Mouse (Mus musculus): ENCODE measurements around the gene Oxnad1. TPM values are rescaled to one million over a fixed set of nuclear protein-coding genes. Genes with fewer than 3 reads are reported as not detected.
A peak's percentile ranks its signal among the peaks of the same experiment; 100 is the strongest.

Oxnad1 gene
- polyA plus RNA-seq, 1 experiment from 2014 or later: 19.3 TPM

- H3K9me3 ChIP-seq (ENCODE audit: control insufficient read depth): no peaks in the 10 kb centered on the region
- no peak for TF ChIP-seq CTCF (IDR thresholded peaks at IDR 0.05; ENCODE audit: low read depth)
- H3K4me2 ChIP-seq (replicated peaks; ENCODE audit: low read depth): no peak overlapping the region
- no peak overlapping the region for H3K4me3 ChIP-seq (ENCODE audit: low read depth, low read length)
- peak overlapping the region; percentile 22; the same call in 1 of the 2 replicates for H3K27ac ChIP-seq (ENCODE audit: low read depth, low read length)
- no peaks in the 10 kb centered on the region for H3K27me3 ChIP-seq (replicated peaks; ENCODE audit: control insufficient read depth, insufficient read depth, low read length)
- no peak overlapping the region for H3K9ac ChIP-seq (ENCODE audit: low read depth, low read length)
- H3K36me3 ChIP-seq (ENCODE audit: control insufficient read depth, insufficient read depth): peaks cover 48% of the 10 kb centered on the region
- peak; percentile 50 for ATAC-seq
- H3K4me1 ChIP-seq (replicated peaks; ENCODE audit: control insufficient read depth, insufficient read depth, low read length): no peaks in the 10 kb centered on the region
- WGBS: 81% methylated on average over 11 of the region's 11 CpGs
These were observed 8.4 kb downstream of the Oxnad1 start for GRCm38 (mm10) chr14:32093500-32094117.

- no peaks in the 10 kb centered on the region for H3K27me3 ChIP-seq (replicated peaks; ENCODE audit: control insufficient read depth, insufficient read depth, low read length)
- H3K4me3 ChIP-seq (ENCODE audit: low read depth, low read length): no peak overlapping the region
- no peaks in the 10 kb centered on the region for H3K4me1 ChIP-seq (replicated peaks; ENCODE audit: control insufficient read depth, insufficient read depth, low read length)
- no peaks in the 10 kb centered on the region for H3K9me3 ChIP-seq (ENCODE audit: control insufficient read depth)
- H3K9ac ChIP-seq (ENCODE audit: low read depth, low read length): no peak overlapping the region
- TF ChIP-seq CTCF (IDR thresholded peaks at IDR 0.05; ENCODE audit: low read depth): no peak
- 67% methylated on average over 5 of the region's 5 CpGs for WGBS
- peak; percentile 72 for ATAC-seq
- no peak overlapping the region for H3K4me2 ChIP-seq (replicated peaks; ENCODE audit: low read depth)
- no peak overlapping the region for H3K27ac ChIP-seq (ENCODE audit: low read depth, low read length)
- peaks cover 69% of the 10 kb centered on the region for H3K36me3 ChIP-seq (ENCODE audit: control insufficient read depth, insufficient read depth)
These were observed 10.5 kb downstream of the Oxnad1 start for GRCm38 (mm10) chr14:32095646-32096045.

- H3K36me3 ChIP-seq (ENCODE audit: control insufficient read depth, insufficient read depth): peaks cover 73% of the 10 kb centered on the region
- no peak overlapping the region for H3K4me3 ChIP-seq (ENCODE audit: low read depth, low read length)
- no peak overlapping the region for H3K27ac ChIP-seq (ENCODE audit: low read depth, low read length)
- WGBS: 86% methylated on average over 5 of the region's 5 CpGs
- no peaks in the 10 kb centered on the region for H3K4me1 ChIP-seq (replicated peaks; ENCODE audit: control insufficient read depth, insufficient read depth, low read length)
- no peaks in the 10 kb centered on the region for H3K27me3 ChIP-seq (replicated peaks; ENCODE audit: control insufficient read depth, insufficient read depth, low read length)
- no peak for TF ChIP-seq CTCF (IDR thresholded peaks at IDR 0.05; ENCODE audit: low read depth)
- no peak overlapping the region for H3K9ac ChIP-seq (ENCODE audit: low read depth, low read length)
- no peak overlapping the region for H3K4me2 ChIP-seq (replicated peaks; ENCODE audit: low read depth)
- no peaks in the 10 kb centered on the region for H3K9me3 ChIP-seq (ENCODE audit: control insufficient read depth)
- ATAC-seq: no peak
These were observed 11.6 kb downstream of the Oxnad1 start for GRCm38 (mm10) chr14:32096740-32097139.

- Histone ChIP-seq H3K9ac (ENCODE audit: low read depth, low read length) (no peak overlapping the region), H3K27me3 (replicated peaks; ENCODE audit: control insufficient read depth, insufficient read depth, low read length) (no peaks in the 10 kb centered on the region), H3K9me3 (ENCODE audit: control insufficient read depth) (no peaks in the 10 kb centered on the region), H3K4me3 (ENCODE audit: low read depth, low read length) (no peak overlapping the region), H3K4me1 (replicated peaks; ENCODE audit: control insufficient read depth, insufficient read depth, low read length) (no peaks in the 10 kb centered on the region), H3K4me2 (replicated peaks; ENCODE audit: low read depth) (no peak overlapping the region), H3K36me3 (ENCODE audit: control insufficient read depth, insufficient read depth) (peaks cover 77% of the 10 kb centered on the region), H3K27ac (ENCODE audit: low read depth, low read length) (no peak overlapping the region)
- no peak for ATAC-seq
- 96% methylated on average over 7 of the region's 7 CpGs for WGBS
- TF ChIP-seq CTCF (IDR thresholded peaks at IDR 0.05; ENCODE audit: low read depth): no peak
These were observed 12.5 kb downstream of the Oxnad1 start for GRCm38 (mm10) chr14:32097691-32098090.

- H3K9me3 ChIP-seq (ENCODE audit: control insufficient read depth): no peaks in the 10 kb centered on the region
- no peaks in the 10 kb centered on the region for H3K27me3 ChIP-seq (replicated peaks; ENCODE audit: control insufficient read depth, insufficient read depth, low read length)
- peaks cover 83% of the 10 kb centered on the region for H3K36me3 ChIP-seq (ENCODE audit: control insufficient read depth, insufficient read depth)
- no peak overlapping the region for H3K9ac ChIP-seq (ENCODE audit: low read depth, low read length)
- no peak for ATAC-seq
- no peaks in the 10 kb centered on the region for H3K4me1 ChIP-seq (replicated peaks; ENCODE audit: control insufficient read depth, insufficient read depth, low read length)
- no peak overlapping the region for H3K4me2 ChIP-seq (replicated peaks; ENCODE audit: low read depth)
- TF ChIP-seq CTCF (IDR thresholded peaks at IDR 0.05; ENCODE audit: low read depth): no peak
- H3K27ac ChIP-seq (ENCODE audit: low read depth, low read length): no peak overlapping the region
- WGBS: 95% methylated on average over 3 of the region's 3 CpGs
- H3K4me3 ChIP-seq (ENCODE audit: low read depth, low read length): no peak overlapping the region
These were observed 13.8 kb downstream of the Oxnad1 start for GRCm38 (mm10) chr14:32098951-32099350.

GRCm38 (mm10) chr14:32103556-32103955 is 18.4 kb downstream of the Oxnad1 start:
- Histone ChIP-seq H3K4me1 (replicated peaks; ENCODE audit: control insufficient read depth, insufficient read depth, low read length) (no peaks in the 10 kb centered on the region), H3K9ac (ENCODE audit: low read depth, low read length) (no peak overlapping the region), H3K36me3 (ENCODE audit: control insufficient read depth, insufficient read depth) (peaks cover 44% of the 10 kb centered on the region), H3K4me3 (ENCODE audit: low read depth, low read length) (no peak overlapping the region), H3K27me3 (replicated peaks; ENCODE audit: control insufficient read depth, insufficient read depth, low read length) (no peaks in the 10 kb centered on the region), H3K27ac (ENCODE audit: low read depth, low read length) (no peak overlapping the region), H3K9me3 (ENCODE audit: control insufficient read depth) (no peaks in the 10 kb centered on the region), H3K4me2 (replicated peaks; ENCODE audit: low read depth) (no peak overlapping the region)
- no peak for TF ChIP-seq CTCF (IDR thresholded peaks at IDR 0.05; ENCODE audit: low read depth)
- ATAC-seq: no peak
- 81% methylated on average over 4 of the region's 4 CpGs for WGBS
